Mouse (Mus musculus) frontal cortex, adult 2 months (tissue): Measurements from ENCODE around the gene Dad1. TPM values are rescaled to one million over a fixed set of nuclear protein-coding genes. Genes with fewer than 3 reads are reported as not detected.
A peak's percentile ranks its signal among the peaks of the same experiment; 100 is the strongest.
"Not testable (repeated sequence)": the region's sequence is repeated elsewhere in the genome, so short reads cannot be mapped to it uniquely, and the experiment has no call there.

ENCODE experiments used
- DNase-seq, 2 experiments: peaks; one replicate each; pipeline ENCODE4 v3.0.0; 2022; ENCODE audit warnings: low spot score in 1 of 2; ENCODE audit errors: extremely low spot score in 1 of 2
- polyA plus RNA-seq: library from polyadenylated mRNA; depleted of rRNA; stranded (reverse); fragments of >200 nt; gene quantifications from 2 replicates; pipeline ENCODE4 v1.2.3, GENCODE M21; 2012

The Dad1 gene
- polyA plus RNA-seq, 1 experiment: 204 TPM

- no peak for DNase-seq
These were observed 4.6 kb downstream of the Dad1 start for GRCm38 (mm10) chr14:54249326-54249725.

- DNase-seq: no peak
These were observed 7.7 kb downstream of the Dad1 start for GRCm38 (mm10) chr14:54246232-54246631.

GRCm38 (mm10) chr14:54244183-54244582 is 9.7 kb downstream of the Dad1 start:
- no peak for DNase-seq

GRCm38 (mm10) chr14:54240542-54240941 is 13.4 kb downstream of the Dad1 start:
- no peak for DNase-seq

GRCm38 (mm10) chr14:54239002-54239736 is 14.7 kb downstream of the Dad1 start:
- peak; percentile 56 to 94 for DNase-seq

GRCm38 (mm10) chr14:54236881-54237280 is 17.0 kb downstream of the Dad1 start:
- DNase-seq: no peak

- DNase-seq: no peak
These were observed 17.9 kb downstream of the Dad1 start for GRCm38 (mm10) chr14:54235825-54236540.

- no peak for DNase-seq
These were observed 19.5 kb downstream of the Dad1 start for GRCm38 (mm10) chr14:54234231-54235040.

GRCm38 (mm10) chr14:54233559-54234143 is 20.3 kb downstream of the Dad1 start:
- DNase-seq: no peak

- DNase-seq: peak in 1 of 2 experiments; percentile 45
These were observed 20.9 kb downstream of the Dad1 start for GRCm38 (mm10) chr14:54232811-54233558.

GRCm38 (mm10) chr14:54232143-54232542 is 21.8 kb downstream of the Dad1 start:
- no peak for DNase-seq

GRCm38 (mm10) chr14:54231176-54231956 is 22.5 kb downstream of the Dad1 start:
- no peak for DNase-seq

GRCm38 (mm10) chr14:54230638-54231150 is 23.2 kb downstream of the Dad1 start:
- DNase-seq: no peak

GRCm38 (mm10) chr14:54229849-54230248 is 24.1 kb downstream of the Dad1 start:
- not testable (repeated sequence) for DNase-seq

- no peak for DNase-seq
These were observed 24.8 kb downstream of the Dad1 start for GRCm38 (mm10) chr14:54228933-54229713.

GRCm38 (mm10) chr14:54228501-54228900 is 25.4 kb downstream of the Dad1 start:
- no peak for DNase-seq

- peak in 1 of 2 experiments; percentile 72 for DNase-seq
These were observed 25.9 kb downstream of the Dad1 start for GRCm38 (mm10) chr14:54227911-54228451.
